Mouse (Mus musculus) monocyte, adult 5-6 weeks (primary cell): ENCODE data around the gene C9. TPM values are rescaled to one million over a fixed set of nuclear protein-coding genes. Genes with fewer than 3 reads are reported as not detected.

ENCODE experiments used
- total RNA-seq: library from RNA; stranded (forward); fragments of 200-1000, 200-491, 200-594 nt; gene quantifications from 3 replicates; pipeline ENCODE4 v1.2.3, GENCODE M21; 2017

The C9 gene
- total RNA-seq, 1 experiment from 2014 or later, result not detected

Other genes starting within 250 kb of the C9 start
- 0.19 to 0.53 TPM (median 0.29 TPM) in 3 replicates for gene Dab2, start 145.5 kb upstream of the C9 start, total RNA-seq
- gene Fyb, start 77.5 kb downstream of the C9 start, total RNA-seq, result 384 to 678 TPM (median 449 TPM) in 3 replicates